Mouse (Mus musculus) stomach, postnatal 0 days (tissue): ENCODE data around the gene Ripor1. TPM values are rescaled to one million over a fixed set of nuclear protein-coding genes. Genes with fewer than 3 reads are reported as not detected.
A peak's percentile ranks its signal among the peaks of the same experiment; 100 is the strongest.

ENCODE experiments used
- ATAC-seq: fragments of 200-750 bp; cut with Nextera tagmentation; 2 replicates; pipeline ENCODE4 v1.8.0; 2017; ENCODE audit not compliant: low FRiP score, low TSS enrichment
- DNase-seq: peaks from one replicate; pipeline ENCODE4 v3.0.0-alpha.2; 2016; ENCODE audit warnings: low spot score
- H3K27ac ChIP-seq: fragments of 300-500 bp; sonication (generic); replicated peaks from 2 replicates; pipeline ENCODE4 v1.5.1; 2014; ENCODE audit warnings: mild to moderate bottlenecking, control low read depth
- H3K27me3 ChIP-seq: fragments of 300-500 bp; sonication (generic); 2 replicates; pipeline ENCODE4 v1.6.1; 2014; ENCODE audit warnings: low read length; ENCODE audit not compliant: control insufficient read depth, insufficient read depth
- H3K36me3 ChIP-seq: fragments of 300-500 bp; sonication (generic); 2 replicates; pipeline ENCODE4 v1.6.1; 2014; ENCODE audit warnings: low read length, mixed read lengths; ENCODE audit not compliant: control insufficient read depth, insufficient read depth
- H3K4me1 ChIP-seq: fragments of 300-500 bp; sonication (generic); replicated peaks from 2 replicates; pipeline ENCODE4 v1.6.1; 2014; ENCODE audit warnings: antibody characterized with exemption; ENCODE audit not compliant: control insufficient read depth, insufficient read depth
- H3K4me2 ChIP-seq: fragments of 300-500 bp; sonication (generic); replicated peaks from 2 replicates; pipeline ENCODE4 v1.6.1; 2014; ENCODE audit warnings: low read depth, mild to moderate bottlenecking, control low read depth, moderate library complexity
- H3K4me3 ChIP-seq: fragments of 300-500 bp; sonication (generic); 2 replicates; pipeline ENCODE4 v1.5.1; 2014; ENCODE audit warnings: low read depth, low read length, control low read depth
- H3K9ac ChIP-seq: fragments of 300-500 bp; sonication (generic); 2 replicates; pipeline ENCODE4 v1.6.1; 2014; ENCODE audit warnings: mild to moderate bottlenecking, low read length, control low read depth, mixed read lengths
- H3K9me3 ChIP-seq: fragments of 300-500 bp; sonication (generic); 2 replicates; pipeline ENCODE4 v1.6.1; 2016; ENCODE audit warnings: low read length; ENCODE audit not compliant: control insufficient read depth
- CTCF ChIP-seq: IDR thresholded peaks from 2 replicates; pipeline ENCODE4 v1.5.1; 2016; ENCODE audit warnings: antibody characterized with exemption, low read depth, mild to moderate bottlenecking, moderate library complexity
- EP300 ChIP-seq: optimal IDR thresholded peaks from 2 replicates; pipeline ENCODE3; 2016; ENCODE audit warnings: antibody characterized with exemption
- WGBS: fragments of 180-500 bp; shearing (Covaris S2); extraction: QIAGEN DNeasy Blood & Tissue Kit; methylation state at CpG from one replicate; pipeline ENCODE4 v1.1.7; 2014; 5-methylcytosine and 5-hydroxymethylcytosine counted together
- polyA plus RNA-seq: library from polyadenylated mRNA; unstranded; fragments of >200 nt; fragmentation: Nextera tagmentation; extraction: Ambion mirVana; gene quantifications from 2 replicates; pipeline ENCODE4 v1.2.1, GENCODE M21; 2015

Ripor1 gene
- polyA plus RNA-seq, 1 experiment from 2014 or later = 8.9 TPM

GRCm38 (mm10) chr8:105565952-105566702 lies 38.9 kb upstream of the Ripor1 start, which contains the start of gene Atp6v0d1:
Atp6v0d1 (minus strand) TSS chr8:105566047.
- Histone ChIP-seq H3K4me1 (peaks cover 5% of the 10 kb centered on the region; the same call in 1 of the 2 replicates), H3K36me3 (no peaks in the 10 kb centered on the region), H3K9me3 (no peaks in the 10 kb centered on the region), H3K9ac (peak within 1 kb of the TSS; percentile 91), H3K4me3 (peak within 1 kb of the TSS; percentile 90), H3K27ac (peak within 1 kb of the TSS; percentile 91), H3K27me3 (no peaks in the 10 kb centered on the region), H3K4me2 (peak within 1 kb of the TSS; percentile 90)
- WGBS = 3% methylated on average over 53 of the region's 53 CpGs
- ATAC-seq (peak; percentile 98), DNase-seq (peak; percentile 99)
- TF ChIP-seq CTCF (peak; percentile 93), EP300 (no peak)

- H3K36me3 ChIP-seq = no peaks in the 10 kb centered on the region
- WGBS = 19% methylated on average over 27 of the region's 27 CpGs
- no peaks in the 10 kb centered on the region for H3K27me3 ChIP-seq
- peak overlapping the region; percentile 65 for H3K9ac ChIP-seq
- DNase-seq (peak; percentile 25), ATAC-seq (no peak)
- peaks cover 5% of the 10 kb centered on the region; the same call in 1 of the 2 replicates for H3K4me1 ChIP-seq
- TF ChIP-seq EP300 (no peak), CTCF (0 out of 2 replicates have a peak, but pooled peaks have one; percentile 1)
- H3K4me3 ChIP-seq = peak overlapping the region; percentile 90
- no peak overlapping the region for H3K27ac ChIP-seq
- peak overlapping the region; percentile 90 for H3K4me2 ChIP-seq
- no peaks in the 10 kb centered on the region for H3K9me3 ChIP-seq
Observed at GRCm38 (mm10) chr8:105566703-105567595, 38.1 kb upstream of the Ripor1 start.

- TF ChIP-seq CTCF (no peak), EP300 (no peak)
- H3K36me3 ChIP-seq = no peaks in the 10 kb centered on the region
- H3K27me3 ChIP-seq = no peaks in the 10 kb centered on the region
- 0 out of 2 replicates have a peak overlapping the region, but pooled peaks have one; percentile 18 for H3K27ac ChIP-seq
- no peak overlapping the region for H3K4me2 ChIP-seq
- 77% methylated on average over 9 of the region's 9 CpGs for WGBS
- no peak for DNase-seq
- peaks cover 5% of the 10 kb centered on the region; the same call in 1 of the 2 replicates for H3K4me1 ChIP-seq
- ATAC-seq = peak; percentile 63
- H3K4me3 ChIP-seq = no peak overlapping the region
- no peaks in the 10 kb centered on the region for H3K9me3 ChIP-seq
- H3K9ac ChIP-seq = no peak overlapping the region
Observed at GRCm38 (mm10) chr8:105571810-105572209, 33.2 kb upstream of the Ripor1 start.

GRCm38 (mm10) chr8:105573427-105573826 lies 31.6 kb upstream of the Ripor1 start:
- peak; percentile 19 for DNase-seq
- TF ChIP-seq EP300 (no peak), CTCF (0 out of 2 replicates have a peak, but pooled peaks have one; percentile 4)
- Histone ChIP-seq H3K4me1 (no peaks in the 10 kb centered on the region), H3K27me3 (no peaks in the 10 kb centered on the region), H3K36me3 (no peaks in the 10 kb centered on the region), H3K27ac (no peak overlapping the region), H3K9ac (no peak overlapping the region), H3K4me2 (no peak overlapping the region), H3K9me3 (no peaks in the 10 kb centered on the region), H3K4me3 (no peak overlapping the region)
- no peak for ATAC-seq

- Histone ChIP-seq H3K27me3 (no peaks in the 10 kb centered on the region), H3K4me1 (no peaks in the 10 kb centered on the region), H3K4me2 (no peak overlapping the region), H3K9me3 (no peaks in the 10 kb centered on the region), H3K9ac (no peak overlapping the region), H3K4me3 (no peak overlapping the region), H3K36me3 (no peaks in the 10 kb centered on the region), H3K27ac (no peak overlapping the region)
- DNase-seq (no peak), ATAC-seq (no peak)
- TF ChIP-seq EP300 (no peak), CTCF (no peak)
- WGBS = 46% methylated on average over 6 of the region's 6 CpGs
Observed at GRCm38 (mm10) chr8:105574741-105575140, 30.3 kb upstream of the Ripor1 start.
